Mouse (Mus musculus) thymus, adult 2 months (tissue): Measurements from ENCODE around the gene Gm21983.

ENCODE experiments used
- CTCF ChIP-seq: fragments of 200-500 bp; IDR thresholded peaks from 2 replicates; pipeline ENCODE4 v1.5.1; 2012; ENCODE audit warnings: mild to moderate bottlenecking, control low read depth, low read length, moderate library complexity, borderline replicate concordance; ENCODE audit not compliant: control insufficient read depth, poor library complexity, insufficient read depth; ENCODE audit errors: extremely low read depth
- POLR2A ChIP-seq: fragments of 200-500 bp; IDR thresholded peaks from 2 replicates; pipeline ENCODE4 v1.6.1; 2012; ENCODE audit warnings: mild to moderate bottlenecking, low read length, control low read depth, moderate library complexity; ENCODE audit not compliant: control insufficient read depth, poor library complexity, insufficient read depth; ENCODE audit errors: extremely low read depth

GRCm38 (mm10) chr7:27228865-27229264 lies 48.0 kb upstream of the Gm21983 start:
- no peak for TF ChIP-seq CTCF
- no peak for TF ChIP-seq POLR2A
